Mouse (Mus musculus): ENCODE measurements at regions not wholly inside any gene's neighbourhood (a gene's known extent, or its start where the extent isn't known, plus 50 kb on each side); places are given as distances from the start of the nearest gene placed in this dataset.

GRCm38 (mm10) chr15:74459345-74459975, 176.7 kb downstream of the Mroh4 start:
- TF ChIP-seq CTCF (IDR thresholded peaks at IDR 0.05) = no peak
- no peak for TF ChIP-seq POLR2A (IDR thresholded peaks at IDR 0.05; ENCODE audit: insufficient read depth, low read depth, low read length)

Measured in heart, adult 2 months (tissue).